10 mouse cellular contexts compared by ENCODE assay signal in the genomic region with DNA sequence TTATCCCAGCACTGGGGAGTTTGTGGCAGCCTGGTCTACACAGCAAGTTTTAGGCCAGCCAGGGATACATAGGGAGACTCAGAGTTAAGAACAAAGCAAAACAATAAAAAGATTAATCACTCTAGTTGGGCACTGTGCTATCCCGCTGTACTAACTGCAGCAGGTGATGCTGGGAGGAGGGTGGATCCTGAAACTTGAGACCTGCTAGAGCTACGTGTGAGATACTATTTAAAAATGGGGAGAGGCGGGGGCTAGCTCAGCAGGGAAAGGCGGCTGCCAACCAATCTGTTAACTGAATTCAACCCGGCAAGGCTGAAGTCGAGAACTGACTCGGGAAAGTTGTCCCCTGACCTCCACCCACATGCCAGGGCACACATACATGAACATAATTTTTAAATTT. TPM values are rescaled to one million over a fixed set of nuclear protein-coding genes. Genes with fewer than 3 reads are reported as not detected.
DNase-seq lines count a peak whose midpoint lies in the region; ATAC-seq lines count a peak whose summit lies in the region.
"Had no signal": no experiment of that assay in that cellular context is flagged by ENCODE, and none has a peak within 500 bp of the region (broad histone marks: within the 10 kb centered on the region; RNA-seq: fewer than 3 reads in every experiment).

No protein-coding gene starts in this region.

- H3K4me1 ChIP-seq in heart, embryonic 13.5 days = peaks cover 18% of the 10 kb centered on the region
- H3K4me1 ChIP-seq in liver, embryonic 12.5 days = peaks cover 12% of the 10 kb centered on the region; the same call in 1 of the 2 replicates

- peak; percentile 34 to 62 for DNase-seq in heart, adult 18-20 months
- DNase-seq in heart, postnatal 14 days = no peak
- DNase-seq in R1 (ENCODE audit: low read depth, low spot score) = peak; percentile 86
- no peak for DNase-seq in cerebellum, adult 8-10 months
- DNase-seq in left cerebral cortex, adult 18-20 months (ENCODE audit: low spot score in 2 of 2) = no peak
- DNase-seq in kidney, adult 11 months = no peak
- DNase-seq: cerebellum, adult 2 months; thymus, postnatal 36 days had no signal

- no peak for ATAC-seq in heart, embryonic 13.5 days (ENCODE audit: extremely low read depth, insufficient number of reproducible peaks, low FRiP score, low TSS enrichment)
- no peak for ATAC-seq in liver, embryonic 12.5 days

- H3K27ac ChIP-seq in heart, embryonic 13.5 days (replicated peaks) = peak overlapping the region; percentile 68
- H3K27ac ChIP-seq in liver, embryonic 12.5 days = no peak overlapping the region

- no peaks in the 10 kb centered on the region for H3K27me3 ChIP-seq in heart, embryonic 13.5 days (replicated peaks)
- no peaks in the 10 kb centered on the region for H3K27me3 ChIP-seq in liver, embryonic 12.5 days (replicated peaks)

- 15% methylated on average over 7 of the region's 7 CpGs for WGBS in heart, embryonic 13.5 days
- WGBS in liver, embryonic 12.5 days (ENCODE audit: insufficient replicate concordance) = 43% methylated on average over 7 of the region's 7 CpGs

- H3K4me2 ChIP-seq in heart, embryonic 13.5 days = peak overlapping the region; percentile 62
- 0 out of 2 replicates have a peak overlapping the region, but pooled peaks have one; percentile 4 for H3K4me2 ChIP-seq in liver, embryonic 12.5 days

- H3K36me3 ChIP-seq in heart, embryonic 13.5 days = peaks cover 19% of the 10 kb centered on the region
- H3K36me3 ChIP-seq in liver, embryonic 12.5 days = no peaks in the 10 kb centered on the region

- peak overlapping the region; percentile 71 for H3K9ac ChIP-seq in heart, embryonic 13.5 days
- H3K9ac ChIP-seq in liver, embryonic 12.5 days = no peak overlapping the region

- intact Hi-C loops in heart, postnatal 14 days (cut with DNase I) = no loop called here

- H3K4me3 ChIP-seq in heart, embryonic 13.5 days = peak overlapping the region; percentile 38
- no peak overlapping the region for H3K4me3 ChIP-seq in liver, embryonic 12.5 days

- no peaks in the 10 kb centered on the region for H3K9me3 ChIP-seq in heart, embryonic 13.5 days
- H3K9me3 ChIP-seq in liver, embryonic 12.5 days (replicated peaks) = no peaks in the 10 kb centered on the region

RNA-seq across cellular contexts. Expression of a gene that starts 45.9 kb away (rescaled TPM):
- 1 to 10 TPM; 9.0 to 10.0 TPM for total RNA-seq in heart, adult 18-20 months (2021)
- total RNA-seq in heart, postnatal 14 days (2021) = 1 to 10 TPM; 8.3 to 9.9 TPM
- 9.9 and 10.5 TPM in 2 replicates for polyA plus RNA-seq in heart, embryonic 13.5 days (2015; fragmentation: Nextera tagmentation; extraction: Ambion mirVana)
- 3.9 and 4.2 TPM in 2 replicates for polyA plus RNA-seq in liver, embryonic 12.5 days (2016; fragmentation: Nextera tagmentation; extraction: Ambion mirVana)
- total RNA-seq in left cerebral cortex, adult 18-20 months (2021) = 10 to 100 TPM; 14.3 TPM

Comparison
In these comparisons a context has a peak if more than half of its experiments do, and no peak if none do; other contexts are left out.
1. DNase-seq: peak in heart, adult 18-20 months (2 of 2) and R1 (single experiment); none in heart, postnatal 14 days (0 of 2), cerebellum, adult 8-10 months (single experiment), left cerebral cortex, adult 18-20 months (0 of 2) and kidney, adult 11 months (single experiment).